Mouse (Mus musculus): ENCODE measurements around the gene Abr.

The Abr gene

GRCm38 (mm10) chr11:76623206-76623961 lies 1.3 kb upstream of the Abr start:
- no peak for DNase-seq (ENCODE audit: low spot score)

- no peak for DNase-seq (ENCODE audit: low spot score)
These were observed 572 bp upstream of the Abr start for GRCm38 (mm10) chr11:76622566-76623205.

- DNase-seq (ENCODE audit: low spot score), result no peak
These were observed 4.0 kb downstream of the Abr start for GRCm38 (mm10) chr11:76618134-76618533.

GRCm38 (mm10) chr11:76614246-76614645 lies 7.9 kb downstream of the Abr start:
- DNase-seq (ENCODE audit: low spot score), result no peak

GRCm38 (mm10) chr11:76612638-76613104 lies 9.4 kb downstream of the Abr start:
- peak; percentile 13 for DNase-seq (ENCODE audit: low spot score)

- DNase-seq (ENCODE audit: low spot score), result no peak
These were observed 11.2 kb downstream of the Abr start for GRCm38 (mm10) chr11:76610948-76611347.

GRCm38 (mm10) chr11:76606521-76606920 lies 15.6 kb downstream of the Abr start:
- no peak for DNase-seq (ENCODE audit: low spot score)

- no peak for DNase-seq (ENCODE audit: low spot score)
These were observed 22.9 kb downstream of the Abr start for GRCm38 (mm10) chr11:76599219-76599618.

GRCm38 (mm10) chr11:76598757-76599156 lies 23.4 kb downstream of the Abr start:
- no peak for DNase-seq (ENCODE audit: low spot score)

GRCm38 (mm10) chr11:76593620-76594326 lies 28.3 kb downstream of the Abr start:
- DNase-seq (ENCODE audit: low spot score), result no peak

- DNase-seq (ENCODE audit: low spot score), result no peak
These were observed 32.4 kb downstream of the Abr start for GRCm38 (mm10) chr11:76589746-76590145.

- peak; percentile 46 for DNase-seq (ENCODE audit: low spot score)
These were observed 33.3 kb downstream of the Abr start for GRCm38 (mm10) chr11:76588632-76589485.

- DNase-seq (ENCODE audit: low spot score), result no peak
These were observed 34.1 kb downstream of the Abr start for GRCm38 (mm10) chr11:76588032-76588431.

GRCm38 (mm10) chr11:76587333-76587732 lies 34.8 kb downstream of the Abr start:
- peak; percentile 86 for DNase-seq (ENCODE audit: low spot score)

GRCm38 (mm10) chr11:76586119-76586518 lies 36.0 kb downstream of the Abr start:
- DNase-seq (ENCODE audit: low spot score), result no peak

- peak; percentile 82 for DNase-seq (ENCODE audit: low spot score)
These were observed 44.4 kb downstream of the Abr start for GRCm38 (mm10) chr11:76577588-76578257.

- no peak for DNase-seq (ENCODE audit: low spot score)
These were observed 49.2 kb downstream of the Abr start for GRCm38 (mm10) chr11:76572820-76573385.

- no peak for DNase-seq (ENCODE audit: low spot score)
These were observed 50.5 kb downstream of the Abr start for GRCm38 (mm10) chr11:76571613-76571929.

- no peak for DNase-seq (ENCODE audit: low spot score)
These were observed 51.1 kb downstream of the Abr start for GRCm38 (mm10) chr11:76570741-76571612.

GRCm38 (mm10) chr11:76570201-76570731 lies 51.8 kb downstream of the Abr start:
- no peak for DNase-seq (ENCODE audit: low spot score)
